Mouse (Mus musculus): Measurements from ENCODE around the gene Plaur.

DNA sequence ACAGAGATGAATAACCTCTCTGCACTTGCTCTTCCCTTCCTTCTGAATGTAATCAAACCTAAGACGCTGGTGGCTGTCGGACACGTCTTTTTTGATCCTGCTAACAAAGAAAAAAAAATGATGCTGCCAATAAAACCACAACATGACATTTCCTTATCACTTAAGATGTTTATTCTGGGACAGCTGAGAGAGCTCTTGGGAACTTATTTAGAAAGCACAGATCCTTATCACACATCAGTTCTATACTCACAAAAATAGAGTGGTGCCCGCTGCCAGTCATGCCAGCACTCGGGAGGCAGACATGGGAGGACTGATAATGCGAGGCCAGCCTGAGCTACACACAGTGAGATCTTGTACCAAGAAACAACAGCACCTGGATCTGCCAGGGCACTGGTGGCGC is 22.4 kb upstream of the Plaur start:
- no peak for TF ChIP-seq CTCF (IDR thresholded peaks at IDR 0.05; ENCODE audit: control insufficient read depth, insufficient read depth, insufficient read length)
- TF ChIP-seq MYOG (IDR thresholded peaks at IDR 0.05; ENCODE audit: control insufficient read depth, extremely low read depth, insufficient read length): no peak
- no peak for TF ChIP-seq USF1 (IDR thresholded peaks at IDR 0.05; ENCODE audit: low read depth)
- TF ChIP-seq MYOD1 (IDR thresholded peaks at IDR 0.05; ENCODE audit: control insufficient read depth, insufficient read length, low read depth): no peak
- no peak for TF ChIP-seq MAX (IDR thresholded peaks at IDR 0.05)
- no peak for TF ChIP-seq FOSL1 (IDR thresholded peaks at IDR 0.05; ENCODE audit: insufficient read depth, low read length, poor library complexity, severe bottlenecking)

All from C2C12 (cell line).